Mouse (Mus musculus) olfactory bulb, adult 2 months (tissue): ENCODE measurements around the gene Mst1r. TPM values are rescaled to one million over a fixed set of nuclear protein-coding genes. Genes with fewer than 3 reads are reported as not detected.

Experiments used
- H3K27ac ChIP-seq: fragments of 200-500 bp; 2 replicates; pipeline ENCODE4 v1.5.1; 2012; ENCODE audit warnings: low read depth, low read length; ENCODE audit not compliant: insufficient read depth
- H3K4me1 ChIP-seq: fragments of 200-500 bp; 2 replicates; pipeline ENCODE4 v1.6.1; 2012; ENCODE audit warnings: low read length; ENCODE audit not compliant: control insufficient read depth, insufficient read depth
- H3K4me3 ChIP-seq: fragments of 200-500 bp; 2 replicates; pipeline ENCODE4 v1.5.1; 2012; ENCODE audit warnings: mild to moderate bottlenecking, low read depth, low read length, moderate library complexity; ENCODE audit not compliant: insufficient read depth
- CTCF ChIP-seq: fragments of 200-500 bp; IDR thresholded peaks from 2 replicates; pipeline ENCODE4 v1.5.1; 2012; ENCODE audit warnings: low read depth, mild to moderate bottlenecking, low read length, moderate library complexity; ENCODE audit not compliant: insufficient read depth
- POLR2A ChIP-seq: fragments of 200-500 bp; IDR thresholded peaks from 2 replicates; pipeline ENCODE4 v1.6.1; 2012; ENCODE audit warnings: mild to moderate bottlenecking, low read depth, low read length, moderate library complexity; ENCODE audit not compliant: insufficient read depth
- WGBS: fragments of 180-500 bp; shearing (Covaris S2); methylation state at CpG from one replicate; pipeline ENCODE4 v1.1.7; 2018; 5-methylcytosine and 5-hydroxymethylcytosine counted together
- polyA plus RNA-seq: library from polyadenylated mRNA; stranded (reverse); fragments of >200 nt; gene quantifications from 2 replicates; pipeline ENCODE4 v1.2.4, GENCODE M21; 2012; ENCODE audit warnings: low replicate concordance; ENCODE audit not compliant: missing spikeins, insufficient read depth, insufficient read length

Mst1r gene
- polyA plus RNA-seq, 1 experiment = not detected

DNA sequence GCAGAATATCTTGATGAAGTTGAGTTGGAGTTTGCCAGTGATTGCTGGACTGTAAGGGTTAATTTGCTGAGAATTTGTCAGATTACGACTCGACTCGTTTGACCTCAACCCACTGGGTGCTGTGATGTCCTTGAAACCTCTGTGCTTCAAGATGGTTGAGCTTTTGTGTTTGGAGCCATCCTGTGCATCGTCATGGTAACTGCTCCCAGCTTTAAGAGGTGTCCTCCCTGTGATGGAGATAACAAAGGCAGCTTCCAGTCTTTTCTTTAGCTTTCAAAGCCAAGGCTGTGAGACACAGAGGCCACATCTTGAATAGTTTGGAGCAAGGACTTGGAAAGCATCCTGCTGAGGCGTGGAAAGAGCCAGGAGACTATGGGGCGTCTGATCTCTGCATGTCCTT lies 50.5 kb downstream of the Mst1r start:
- no peak overlapping the region for H3K4me3 ChIP-seq
- 54% methylated on average over 6 of the region's 6 CpGs for WGBS

DNA sequence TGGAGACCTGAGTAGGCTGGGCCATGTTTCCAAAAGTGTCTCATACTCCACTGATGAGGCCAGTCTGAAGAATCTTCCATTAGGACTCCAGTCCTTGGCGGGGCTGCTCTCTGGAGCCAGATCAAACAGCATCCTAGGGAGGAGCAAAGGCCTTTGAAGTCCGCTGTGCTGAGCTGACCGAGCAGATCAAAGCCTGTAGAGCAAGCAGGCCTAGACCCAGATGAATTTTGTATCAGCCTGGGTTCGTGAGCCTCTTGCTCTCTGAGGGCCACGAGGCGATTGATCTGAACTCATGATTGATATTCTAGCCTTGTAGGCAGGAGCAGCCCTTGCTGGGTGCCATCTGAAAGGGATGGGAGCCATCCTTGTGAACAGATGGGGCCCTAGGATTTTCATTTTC lies 53.2 kb downstream of the Mst1r start:
- peak overlapping the region; percentile 94 for H3K27ac ChIP-seq
- TF ChIP-seq CTCF (no peak), POLR2A (no peak)

More for the DNA sequence above, 50.5 kb downstream of the Mst1r start:
- H3K27ac ChIP-seq = no peak overlapping the region
- TF ChIP-seq POLR2A (no peak), CTCF (no peak)
- peaks cover 21% of the 10 kb centered on the region for H3K4me1 ChIP-seq

GRCm38 (mm10) chr9:107960928-107961327 lies 54.3 kb downstream of the Mst1r start:
- Histone ChIP-seq H3K27ac (peak overlapping the region; percentile 94), H3K4me3 (no peak overlapping the region), H3K4me1 (peaks cover 35% of the 10 kb centered on the region)
- TF ChIP-seq POLR2A = no peak
- TF ChIP-seq CTCF = no peak
- WGBS = 57% methylated on average over 4 of the region's 4 CpGs

More for the DNA sequence above, 53.2 kb downstream of the Mst1r start:
- H3K4me3 ChIP-seq = no peak overlapping the region
- WGBS = 82% methylated on average over 6 of the region's 6 CpGs
- H3K4me1 ChIP-seq = peaks cover 35% of the 10 kb centered on the region

GRCm38 (mm10) chr9:107961351-107961762 lies 54.7 kb downstream of the Mst1r start:
- Histone ChIP-seq H3K27ac (peak overlapping the region; percentile 94), H3K4me3 (peak overlapping the region; percentile 16; the same call in 1 of the 2 replicates), H3K4me1 (peaks cover 35% of the 10 kb centered on the region)
- TF ChIP-seq POLR2A (no peak), CTCF (no peak)
- 28% methylated on average over 10 of the region's 10 CpGs for WGBS

- Histone ChIP-seq H3K4me3 (peak overlapping the region; percentile 16; the same call in 1 of the 2 replicates), H3K4me1 (peaks cover 35% of the 10 kb centered on the region), H3K27ac (peak overlapping the region; percentile 82)
- no peak for TF ChIP-seq POLR2A
- peak; percentile 66 for TF ChIP-seq CTCF
- 18% methylated on average over 5 of the region's 5 CpGs for WGBS
These were observed 55.2 kb downstream of the Mst1r start for GRCm38 (mm10) chr9:107961881-107962280.

DNA sequence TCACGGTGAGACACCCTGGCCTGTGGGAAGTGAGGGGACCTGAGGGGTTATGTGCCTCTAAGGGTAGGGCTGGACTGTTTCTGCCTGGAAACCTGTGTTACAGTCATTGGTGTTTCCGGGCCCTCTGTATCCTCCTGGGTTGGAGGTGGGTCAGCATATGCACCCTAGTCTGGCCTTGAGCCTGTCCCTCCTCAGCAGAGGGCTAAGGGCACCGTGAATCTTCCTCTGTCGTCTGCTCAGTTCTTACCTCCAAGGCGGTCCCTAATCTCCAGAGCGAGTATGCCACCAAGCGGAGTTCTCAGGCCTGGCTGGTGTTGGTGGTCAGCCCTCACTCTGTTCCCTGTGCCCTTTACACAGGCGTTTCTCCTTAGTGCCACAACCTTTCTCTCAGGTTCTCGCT lies 56.2 kb downstream of the Mst1r start:
- TF ChIP-seq CTCF (no peak), POLR2A (no peak)
- WGBS = 95% methylated on average over 9 of the region's 9 CpGs
- H3K27ac ChIP-seq = peak overlapping the region; percentile 40; the same call in 1 of the 2 replicates
- peaks cover 35% of the 10 kb centered on the region for H3K4me1 ChIP-seq
- no peak overlapping the region for H3K4me3 ChIP-seq

DNA sequence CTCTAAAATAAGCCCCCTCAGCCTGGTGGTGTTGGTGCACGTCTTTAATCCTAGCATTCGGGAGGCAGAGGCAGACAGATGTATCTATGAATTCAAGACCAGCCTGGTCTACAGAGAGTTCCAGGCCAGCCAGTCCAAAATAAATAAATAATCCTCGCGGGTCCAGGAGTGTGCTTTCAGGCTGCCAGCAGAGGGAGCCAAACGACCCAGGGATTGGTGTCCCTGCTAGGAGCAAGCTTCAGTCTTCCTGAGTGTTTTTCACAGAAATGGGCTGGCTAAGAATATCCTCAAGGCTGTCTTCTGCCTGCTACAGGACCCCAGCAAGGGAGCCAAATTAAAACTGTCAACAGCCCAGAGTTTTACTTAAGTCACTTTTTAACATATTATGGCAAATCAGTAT lies 57.0 kb downstream of the Mst1r start:
- TF ChIP-seq CTCF (peak; percentile 77), POLR2A (no peak)
- peaks cover 35% of the 10 kb centered on the region for H3K4me1 ChIP-seq
- no peak overlapping the region for H3K27ac ChIP-seq
- 22% methylated on average over 5 of the region's 5 CpGs for WGBS
- no peak overlapping the region for H3K4me3 ChIP-seq

DNA sequence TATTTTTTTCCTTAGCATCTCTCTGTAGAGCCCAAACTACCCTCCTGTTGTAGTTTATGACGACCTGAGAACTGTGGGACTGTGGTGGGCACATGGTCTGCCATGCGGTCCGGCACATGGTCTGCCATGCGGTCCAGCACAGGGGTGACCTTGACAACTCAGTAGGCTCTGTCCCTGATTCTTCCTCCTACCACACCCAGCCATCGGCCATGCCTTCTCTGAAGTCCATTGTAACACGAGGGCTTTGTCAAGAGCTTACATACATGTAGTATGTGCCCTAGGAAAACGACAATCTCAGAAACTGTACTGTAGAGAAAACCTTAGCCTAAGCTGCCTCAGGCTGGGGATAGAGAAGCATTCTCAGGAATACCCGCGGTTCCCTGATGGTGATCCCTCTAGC lies 58.0 kb downstream of the Mst1r start:
- TF ChIP-seq POLR2A = no peak
- no peak for TF ChIP-seq CTCF

GRCm38 (mm10) chr9:107966676-107967075 lies 60.0 kb downstream of the Mst1r start:
- WGBS = 96% methylated on average over 10 of the region's 10 CpGs
- no peak overlapping the region for H3K4me3 ChIP-seq
- no peak for TF ChIP-seq POLR2A
- no peak for TF ChIP-seq CTCF
- no peak overlapping the region for H3K27ac ChIP-seq
- H3K4me1 ChIP-seq = peaks cover 19% of the 10 kb centered on the region

More for the DNA sequence above, 58.0 kb downstream of the Mst1r start:
- Histone ChIP-seq H3K4me3 (no peak overlapping the region), H3K4me1 (peaks cover 35% of the 10 kb centered on the region), H3K27ac (no peak overlapping the region)
- 93% methylated on average over 9 of the region's 9 CpGs for WGBS

DNA sequence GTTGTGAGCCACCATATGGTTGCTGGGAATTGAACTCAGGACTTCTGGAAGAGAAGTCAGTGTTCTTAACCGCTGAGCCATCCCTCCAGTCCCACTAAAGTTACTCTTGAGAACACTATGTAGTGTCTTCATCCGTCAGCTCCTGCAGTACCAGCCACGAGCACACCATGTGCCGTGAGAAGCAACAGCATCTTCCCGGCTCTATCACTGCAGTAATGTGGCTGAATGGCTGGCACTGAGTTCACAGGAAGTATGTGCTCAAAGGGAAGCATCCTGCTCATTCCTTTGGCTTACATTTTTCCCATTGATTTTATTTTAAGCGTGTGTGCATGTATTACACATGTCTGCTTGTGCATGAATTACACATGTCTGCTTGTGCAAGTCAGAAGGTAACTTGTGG lies 60.8 kb downstream of the Mst1r start:
- 87% methylated on average over 6 of the region's 6 CpGs for WGBS
- Histone ChIP-seq H3K4me3 (no peak overlapping the region), H3K4me1 (peaks cover 11% of the 10 kb centered on the region), H3K27ac (no peak overlapping the region)
- no peak for TF ChIP-seq CTCF
- no peak for TF ChIP-seq POLR2A
